Mouse (Mus musculus) heart, adult 2 months (tissue): ENCODE data around the gene Ccdc84.

ENCODE experiments used
- CTCF ChIP-seq: fragments of 200-600 bp; IDR thresholded peaks from 2 replicates; pipeline ENCODE4 v1.8.1; 2022; ENCODE audit warnings: antibody characterized with exemption, mild to moderate bottlenecking, moderate library complexity
- EP300 ChIP-seq: fragments of 200-500 bp; IDR thresholded peaks from 2 replicates; pipeline ENCODE4 v1.6.1; 2011; ENCODE audit warnings: low read depth, low read length, control low read depth; ENCODE audit not compliant: insufficient read depth
- POLR2A ChIP-seq: fragments of 200-500 bp; IDR thresholded peaks from 2 replicates; pipeline ENCODE4 v1.6.1; 2011; ENCODE audit warnings: mild to moderate bottlenecking, low read depth, low read length, control low read depth; ENCODE audit not compliant: insufficient read depth

GRCm38 (mm10) chr9:44364480-44364879 is 53.9 kb downstream of the Ccdc84 start:
- TF ChIP-seq POLR2A = no peak
- TF ChIP-seq CTCF = peak; percentile 58
- TF ChIP-seq EP300 = no peak
